Mouse (Mus musculus) splenic B cell, adult 2 months (primary cell): Measurements from ENCODE around the gene Ly6g.
A peak's percentile ranks its signal among the peaks of the same experiment; 100 is the strongest.
"Not testable (repeated sequence)": the region's sequence is repeated elsewhere in the genome, so short reads cannot be mapped to it uniquely, and the experiment has no call there.

ENCODE experiments used
- DNase-seq: peaks from one replicate; pipeline ENCODE4 v3.0.0-alpha.2; 2011; ENCODE audit warnings: low read depth, low spot score
- H3K27me3 ChIP-seq: 2 replicates; pipeline ENCODE4 v1.6.1; 2012; ENCODE audit warnings: mild to moderate bottlenecking, low read length, moderate library complexity, mixed read lengths; ENCODE audit not compliant: control insufficient read depth, poor library complexity, insufficient read depth, severe bottlenecking
- H3K36me3 ChIP-seq: 2 replicates; pipeline ENCODE4 v1.6.1; 2012; ENCODE audit warnings: mild to moderate bottlenecking, low read length, moderate library complexity, mixed read lengths; ENCODE audit not compliant: control insufficient read depth, poor library complexity, insufficient read depth, severe bottlenecking

Ly6g gene

DNA sequence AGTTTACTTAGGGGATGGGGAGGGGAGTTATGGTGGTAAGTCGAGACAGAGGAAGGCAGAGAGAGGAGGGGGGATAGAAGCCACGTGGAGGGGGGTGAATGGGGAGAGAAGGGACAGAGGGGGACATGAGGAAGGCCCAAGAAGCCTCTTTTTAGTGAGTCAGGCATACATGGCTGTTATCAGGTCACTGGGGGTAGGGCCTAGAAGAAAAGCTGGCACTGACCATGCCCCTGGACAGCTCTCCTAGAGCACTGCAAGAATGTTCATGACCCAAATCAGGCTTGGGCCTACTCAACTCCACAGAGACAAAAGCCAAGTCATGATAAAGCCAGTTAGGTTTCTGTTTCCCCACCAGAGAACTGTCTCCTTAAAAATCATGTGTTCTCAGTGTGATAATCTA lies 31.3 kb downstream of the Ly6g start:
- no peak for DNase-seq
- H3K27me3 ChIP-seq: no peaks in the 10 kb centered on the region
- H3K36me3 ChIP-seq: no peaks in the 10 kb centered on the region

DNA sequence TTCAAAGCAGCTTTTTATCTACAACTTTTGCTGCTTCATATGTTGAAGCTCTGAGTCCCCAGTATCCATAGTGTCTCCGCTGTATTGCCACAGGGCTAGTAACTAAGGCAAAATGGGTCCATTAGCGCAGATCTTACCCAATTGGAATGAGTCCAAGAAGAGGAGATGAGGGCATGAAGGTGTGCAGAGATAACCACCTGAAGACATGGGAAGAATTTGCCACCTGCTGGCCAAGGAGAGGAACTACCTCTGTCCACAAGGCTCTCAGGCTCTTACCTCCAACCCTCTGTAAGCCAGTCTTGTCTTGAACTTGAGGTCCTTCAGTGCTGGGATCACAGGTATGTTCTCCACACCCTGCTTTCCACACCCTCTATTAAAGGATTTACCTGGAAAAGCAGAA lies 34.1 kb downstream of the Ly6g start:
- peak; percentile 75 for DNase-seq
- H3K36me3 ChIP-seq: no peaks in the 10 kb centered on the region
- no peaks in the 10 kb centered on the region for H3K27me3 ChIP-seq

GRCm38 (mm10) chr15:75190560-75190959 lies 35.5 kb downstream of the Ly6g start:
- DNase-seq: peak; percentile 13
- H3K27me3 ChIP-seq, H3K36me3 ChIP-seq: not testable (repeated sequence)
